Mouse (Mus musculus) mouse trophoblast stem cell (cell line): Measurements from ENCODE around the gene Colgalt2.
"Not testable (repeated sequence)": the region's sequence is repeated elsewhere in the genome, so short reads cannot be mapped to it uniquely, and the experiment has no call there.

Experiments
- in situ Hi-C, 2 experiments: fragments of 300-500 bp; cut with MseI, MboI; formaldehyde crosslinking; loops; 2 replicates in 1 of 2; 3 replicates in 1 of 2; pipeline ENCODE4 v1.15.1; 2025

Gene Colgalt2

GRCm38 (mm10) chr1:152399790-152400555 is at the start of gene Colgalt2:
TSS of gene Colgalt2 (plus strand) at chr1:152399830.
- in situ Hi-C loops, result no loop called here

GRCm38 (mm10) chr1:152356721-152357120 is 42.9 kb upstream of the Colgalt2 start:
- in situ Hi-C loops, result no loop called here

GRCm38 (mm10) chr1:152368311-152369088 is 31.1 kb upstream of the Colgalt2 start:
- in situ Hi-C loops, result no loop called here

- in situ Hi-C loops, result no loop called here
Observed at GRCm38 (mm10) chr1:152369139-152369538, 30.5 kb upstream of the Colgalt2 start.

GRCm38 (mm10) chr1:152378311-152378710 is 21.3 kb upstream of the Colgalt2 start:
- in situ Hi-C loops, result no loop called here

GRCm38 (mm10) chr1:152384589-152384988 is 15.0 kb upstream of the Colgalt2 start:
- in situ Hi-C loops, result no loop called here

GRCm38 (mm10) chr1:152385693-152386092 is 13.9 kb upstream of the Colgalt2 start:
- in situ Hi-C loops, result not testable (repeated sequence)

- in situ Hi-C loops, result no loop called here
Observed at GRCm38 (mm10) chr1:152386188-152386835, 13.3 kb upstream of the Colgalt2 start, which contains the start of gene Tsen15. TSS of gene Tsen15 (minus strand) at chr1:152386688.

GRCm38 (mm10) chr1:152389271-152389670 is 10.4 kb upstream of the Colgalt2 start:
- in situ Hi-C loops, result no loop called here

- in situ Hi-C loops, result no loop called here
Observed at GRCm38 (mm10) chr1:152394137-152394536, 5.5 kb upstream of the Colgalt2 start.

- in situ Hi-C loops, result no loop called here
Observed at GRCm38 (mm10) chr1:152394956-152395515, 4.6 kb upstream of the Colgalt2 start.

GRCm38 (mm10) chr1:152398708-152399107 is 922 bp upstream of the Colgalt2 start:
- in situ Hi-C loops, result no loop called here

- in situ Hi-C loops, result no loop called here
Observed at GRCm38 (mm10) chr1:152400556-152401540, 1.2 kb downstream of the Colgalt2 start.

- in situ Hi-C loops, result no loop called here
Observed at GRCm38 (mm10) chr1:152407021-152407946, 7.7 kb downstream of the Colgalt2 start.

- in situ Hi-C loops, result no loop called here
Observed at GRCm38 (mm10) chr1:152409356-152409755, 9.7 kb downstream of the Colgalt2 start.

- in situ Hi-C loops, result no loop called here
Observed at GRCm38 (mm10) chr1:152410657-152411056, 11.0 kb downstream of the Colgalt2 start.

GRCm38 (mm10) chr1:152413116-152413515 is 13.5 kb downstream of the Colgalt2 start:
- in situ Hi-C loops, result no loop called here

GRCm38 (mm10) chr1:152413961-152414360 is 14.3 kb downstream of the Colgalt2 start:
- in situ Hi-C loops, result no loop called here

- in situ Hi-C loops, result no loop called here
Observed at GRCm38 (mm10) chr1:152414451-152414850, 14.8 kb downstream of the Colgalt2 start.
